Mouse (Mus musculus): ENCODE measurements at regions not wholly inside any gene's neighbourhood (a gene's known extent, or its start where the extent isn't known, plus 50 kb on each side); places are given as distances from the start of the nearest gene placed in this dataset.

DNA sequence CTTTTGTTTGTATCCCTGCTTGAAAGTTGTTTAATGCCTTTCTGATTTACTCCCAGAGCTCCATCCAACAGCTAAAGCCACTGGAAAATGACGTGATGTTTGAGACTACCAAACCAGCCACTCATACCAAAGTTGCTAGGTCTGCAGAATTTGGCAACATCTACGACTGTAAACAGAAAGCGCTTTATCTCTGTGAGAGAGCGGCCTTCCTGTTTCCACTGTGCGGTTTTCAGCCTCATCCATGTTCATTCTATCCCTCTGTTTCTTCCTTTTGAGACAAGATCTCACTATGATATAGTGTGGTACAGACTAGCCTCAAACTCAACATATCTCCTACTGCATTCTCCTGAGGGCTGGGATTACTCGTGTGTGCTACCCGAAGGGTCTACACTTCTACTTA lies 100.0 kb downstream of the Tmem30b start:
- H3K79me3 ChIP-seq (ENCODE audit: low read depth), result no peaks in the 10 kb centered on the region
- no peaks in the 10 kb centered on the region for H3K27me3 ChIP-seq (ENCODE audit: control insufficient read depth, insufficient read depth, insufficient read length)
- no peak overlapping the region for H3ac ChIP-seq (ENCODE audit: control insufficient read depth, insufficient read length, low read depth)
- no peaks in the 10 kb centered on the region for H3K36me3 ChIP-seq (ENCODE audit: control insufficient read depth, insufficient read depth)
- TF ChIP-seq CEBPB (IDR thresholded peaks at IDR 0.05; ENCODE audit: low read depth) (no peak), CTCF (IDR thresholded peaks at IDR 0.05; ENCODE audit: control insufficient read depth, insufficient read depth, insufficient read length) (no peak), USF1 (IDR thresholded peaks at IDR 0.05; ENCODE audit: low read depth) (no peak), MAX (IDR thresholded peaks at IDR 0.05) (no peak), FOSL1 (IDR thresholded peaks at IDR 0.05; ENCODE audit: insufficient read depth, low read length, poor library complexity, severe bottlenecking) (no peak), MYOG (IDR thresholded peaks at IDR 0.05; ENCODE audit: control insufficient read depth, extremely low read depth, insufficient read length) (no peak)
- no peak overlapping the region for H3K4me3 ChIP-seq (ENCODE audit: insufficient read depth, poor library complexity, severe bottlenecking)
- H3K79me2 ChIP-seq (ENCODE audit: control insufficient read depth, insufficient read depth), result no peaks in the 10 kb centered on the region

GRCm38 (mm10) chr12:73445562-73445961 lies 100.6 kb downstream of the Tmem30b start:
- Histone ChIP-seq H3K79me3 (ENCODE audit: low read depth) (no peaks in the 10 kb centered on the region), H3K36me3 (ENCODE audit: control insufficient read depth, insufficient read depth) (no peaks in the 10 kb centered on the region), H3ac (ENCODE audit: control insufficient read depth, insufficient read length, low read depth) (no peak overlapping the region), H3K27me3 (ENCODE audit: control insufficient read depth, insufficient read depth, insufficient read length) (no peaks in the 10 kb centered on the region), H3K4me3 (ENCODE audit: insufficient read depth, poor library complexity, severe bottlenecking) (no peak overlapping the region), H3K79me2 (ENCODE audit: control insufficient read depth, insufficient read depth) (no peaks in the 10 kb centered on the region)
- TF ChIP-seq CEBPB (IDR thresholded peaks at IDR 0.05; ENCODE audit: low read depth), result peak; percentile 74
- TF ChIP-seq FOSL1 (IDR thresholded peaks at IDR 0.05; ENCODE audit: insufficient read depth, low read length, poor library complexity, severe bottlenecking), result no peak

DNA sequence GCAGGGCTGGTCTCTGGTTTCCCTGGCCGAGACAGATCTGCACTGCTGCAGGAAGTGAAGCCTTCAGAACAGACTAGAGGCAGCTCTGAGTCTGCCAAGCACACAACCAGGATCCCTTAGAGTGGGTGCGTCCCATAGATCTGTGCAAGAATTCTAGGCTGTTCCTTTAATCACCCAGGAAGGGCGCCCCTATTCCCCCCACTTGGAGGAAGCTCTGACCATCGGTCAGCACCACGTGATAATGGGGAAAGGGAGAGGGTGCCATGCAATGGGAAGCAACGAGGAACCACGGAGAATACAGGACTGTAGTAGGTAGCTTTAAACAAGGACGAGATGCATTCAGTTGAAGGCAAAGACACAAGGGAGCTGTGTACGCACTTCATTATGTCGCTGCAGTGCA lies 101.1 kb downstream of the Tmem30b start:
- Histone ChIP-seq H3K4me3 (ENCODE audit: insufficient read depth, poor library complexity, severe bottlenecking) (no peak overlapping the region), H3K27me3 (ENCODE audit: control insufficient read depth, insufficient read depth, insufficient read length) (no peaks in the 10 kb centered on the region), H3K36me3 (ENCODE audit: control insufficient read depth, insufficient read depth) (no peaks in the 10 kb centered on the region), H3K79me2 (ENCODE audit: control insufficient read depth, insufficient read depth) (no peaks in the 10 kb centered on the region), H3K79me3 (ENCODE audit: low read depth) (no peaks in the 10 kb centered on the region), H3ac (ENCODE audit: control insufficient read depth, insufficient read length, low read depth) (no peak overlapping the region)
- peak; percentile 54 for TF ChIP-seq USF1 (IDR thresholded peaks at IDR 0.05; ENCODE audit: low read depth)
- TF ChIP-seq CEBPB (IDR thresholded peaks at IDR 0.05; ENCODE audit: low read depth), result no peak
- no peak for TF ChIP-seq MAX (IDR thresholded peaks at IDR 0.05)
- TF ChIP-seq MYOG (IDR thresholded peaks at IDR 0.05; ENCODE audit: control insufficient read depth, extremely low read depth, insufficient read length), result no peak
- no peak for TF ChIP-seq CTCF (IDR thresholded peaks at IDR 0.05; ENCODE audit: control insufficient read depth, insufficient read depth, insufficient read length)
- no peak for TF ChIP-seq MYOD1 (IDR thresholded peaks at IDR 0.05; ENCODE audit: control insufficient read depth, insufficient read length, low read depth)
- TF ChIP-seq FOSL1 (IDR thresholded peaks at IDR 0.05; ENCODE audit: insufficient read depth, low read length, poor library complexity, severe bottlenecking), result no peak

DNA sequence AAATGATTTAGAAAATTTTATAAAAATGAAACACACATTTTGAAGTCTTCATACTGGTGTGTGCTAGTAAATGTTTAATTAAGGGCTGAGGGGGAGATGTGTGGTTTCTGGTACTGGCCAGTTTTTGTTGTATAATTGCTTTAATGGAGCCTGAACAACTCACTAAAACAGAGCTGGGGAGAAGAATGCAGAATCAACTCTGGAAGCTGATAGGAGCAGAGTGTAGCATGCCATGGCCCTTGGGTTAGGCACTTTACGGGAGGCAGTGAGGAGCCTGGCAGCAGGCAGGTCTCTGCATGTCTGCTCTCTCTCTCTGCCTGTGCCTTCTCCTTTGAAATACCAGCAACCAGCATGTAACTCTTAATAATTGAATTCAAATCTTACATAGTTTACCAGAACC lies 104.9 kb downstream of the Tmem30b start:
- Histone ChIP-seq H3K36me3 (ENCODE audit: control insufficient read depth, insufficient read depth) (no peaks in the 10 kb centered on the region), H3ac (ENCODE audit: control insufficient read depth, insufficient read length, low read depth) (no peak overlapping the region), H3K79me3 (ENCODE audit: low read depth) (no peaks in the 10 kb centered on the region), H3K4me3 (ENCODE audit: insufficient read depth, poor library complexity, severe bottlenecking) (no peak overlapping the region), H3K79me2 (ENCODE audit: control insufficient read depth, insufficient read depth) (no peaks in the 10 kb centered on the region), H3K27me3 (ENCODE audit: control insufficient read depth, insufficient read depth, insufficient read length) (no peaks in the 10 kb centered on the region)
- TF ChIP-seq MYOD1 (IDR thresholded peaks at IDR 0.05; ENCODE audit: control insufficient read depth, insufficient read length, low read depth), result no peak
- no peak for TF ChIP-seq CTCF (IDR thresholded peaks at IDR 0.05; ENCODE audit: control insufficient read depth, insufficient read depth, insufficient read length)
- TF ChIP-seq MAX (IDR thresholded peaks at IDR 0.05), result no peak
- TF ChIP-seq CEBPB (IDR thresholded peaks at IDR 0.05; ENCODE audit: low read depth), result no peak

DNA sequence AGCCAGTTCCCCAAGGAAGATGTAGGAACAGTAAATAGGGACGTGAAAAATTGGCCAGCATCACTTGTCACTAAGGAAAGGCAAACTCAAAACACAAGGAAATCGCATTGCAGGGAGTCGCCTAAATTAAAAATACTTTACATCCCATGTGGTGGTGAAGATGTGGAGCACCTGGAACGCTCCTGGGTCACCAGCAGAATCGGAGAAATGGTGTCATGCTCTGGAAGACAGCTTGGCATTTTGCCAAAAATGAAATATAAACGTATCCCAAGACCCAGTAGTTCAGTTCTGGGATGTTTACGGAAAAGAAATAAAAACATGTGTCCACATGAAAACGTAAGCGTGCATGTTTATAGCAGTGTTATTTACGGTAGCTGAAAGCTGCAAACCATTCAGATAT lies 111.5 kb downstream of the Tmem30b start:
- TF ChIP-seq USF1 (IDR thresholded peaks at IDR 0.05; ENCODE audit: low read depth) (no peak), CEBPB (IDR thresholded peaks at IDR 0.05; ENCODE audit: low read depth) (no peak), MAX (IDR thresholded peaks at IDR 0.05) (no peak), MYOG (IDR thresholded peaks at IDR 0.05; ENCODE audit: control insufficient read depth, extremely low read depth, insufficient read length) (no peak), MYOD1 (IDR thresholded peaks at IDR 0.05; ENCODE audit: control insufficient read depth, insufficient read length, low read depth) (no peak), CTCF (IDR thresholded peaks at IDR 0.05; ENCODE audit: control insufficient read depth, insufficient read depth, insufficient read length) (no peak), FOSL1 (IDR thresholded peaks at IDR 0.05; ENCODE audit: insufficient read depth, low read length, poor library complexity, severe bottlenecking) (no peak)
- H3K36me3 ChIP-seq (ENCODE audit: control insufficient read depth, insufficient read depth), result no peaks in the 10 kb centered on the region
- no peaks in the 10 kb centered on the region for H3K79me2 ChIP-seq (ENCODE audit: control insufficient read depth, insufficient read depth)
- no peaks in the 10 kb centered on the region for H3K79me3 ChIP-seq (ENCODE audit: low read depth)
- H3K4me3 ChIP-seq (ENCODE audit: insufficient read depth, poor library complexity, severe bottlenecking), result no peak overlapping the region
- H3K27me3 ChIP-seq (ENCODE audit: control insufficient read depth, insufficient read depth, insufficient read length), result no peaks in the 10 kb centered on the region
- no peak overlapping the region for H3ac ChIP-seq (ENCODE audit: control insufficient read depth, insufficient read length, low read depth)

DNA sequence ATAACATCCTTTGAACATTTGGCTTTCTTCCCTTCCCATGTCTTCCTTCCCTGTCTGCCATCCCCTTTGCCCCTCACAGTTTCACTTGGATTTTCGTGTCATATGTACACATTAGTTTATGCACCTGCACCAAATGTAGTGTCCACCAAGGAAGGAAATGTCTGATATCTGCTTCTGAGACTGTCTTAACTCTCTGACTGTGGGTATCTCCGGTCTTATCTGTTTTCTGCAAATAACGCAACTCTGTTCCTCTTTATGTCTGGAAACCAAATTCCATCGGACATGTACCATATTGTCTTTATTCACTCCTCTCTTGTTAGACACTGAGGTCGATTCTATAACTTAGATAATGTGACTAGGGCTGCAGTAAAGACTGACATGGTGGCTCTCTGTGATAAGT lies 113.6 kb downstream of the Tmem30b start:
- no peaks in the 10 kb centered on the region for H3K36me3 ChIP-seq (ENCODE audit: control insufficient read depth, insufficient read depth)
- no peaks in the 10 kb centered on the region for H3K79me3 ChIP-seq (ENCODE audit: low read depth)
- H3K27me3 ChIP-seq (ENCODE audit: control insufficient read depth, insufficient read depth, insufficient read length), result no peaks in the 10 kb centered on the region
- no peak overlapping the region for H3K4me3 ChIP-seq (ENCODE audit: insufficient read depth, poor library complexity, severe bottlenecking)
- TF ChIP-seq USF1 (IDR thresholded peaks at IDR 0.05; ENCODE audit: low read depth), result no peak
- no peaks in the 10 kb centered on the region for H3K79me2 ChIP-seq (ENCODE audit: control insufficient read depth, insufficient read depth)
- no peak overlapping the region for H3ac ChIP-seq (ENCODE audit: control insufficient read depth, insufficient read length, low read depth)

Data from C2C12 (cell line).